Mouse (Mus musculus): ENCODE data around the gene Prl8a6.

- no peak for TF ChIP-seq GATA1 (IDR thresholded peaks at IDR 0.05; ENCODE audit: low read length)
- TF ChIP-seq TAL1 (IDR thresholded peaks at IDR 0.05; ENCODE audit: low read length): no peak
Measured at GRCm38 (mm10) chr13:27399061-27399724, 39.3 kb downstream of the Prl8a6 start.

Measured in erythroblast, embryonic 14.5 days (primary cell).